Mouse (Mus musculus) heart, adult 2 months (tissue): ENCODE data around the gene Tacc2. TPM values are rescaled to one million over a fixed set of nuclear protein-coding genes. Genes with fewer than 3 reads are reported as not detected.

ENCODE experiments used
- DNase-seq, 2 experiments: peaks; one replicate each; pipeline ENCODE4 v3.0.0; 2021
- H3K27ac ChIP-seq: fragments of 200-600 bp; 2 replicates; pipeline ENCODE4 v1.8.1; 2022
- H3K27me3 ChIP-seq: fragments of 200-500 bp; 2 replicates; pipeline ENCODE4 v1.6.1; 2012; ENCODE audit warnings: mild to moderate bottlenecking, low read length, inconsistent platforms, mixed read lengths; ENCODE audit not compliant: control insufficient read depth, insufficient read depth
- H3K36me3 ChIP-seq: fragments of 200-500 bp; 2 replicates; pipeline ENCODE4 v1.6.1; 2012; ENCODE audit warnings: low read length, inconsistent platforms; ENCODE audit not compliant: control insufficient read depth, insufficient read depth
- H3K4me1 ChIP-seq: fragments of 200-500 bp; 2 replicates; pipeline ENCODE4 v1.6.1; 2011; ENCODE audit warnings: low read length; ENCODE audit not compliant: control insufficient read depth, insufficient read depth
- H3K4me3 ChIP-seq: fragments of 200-600 bp; 2 replicates; pipeline ENCODE4 v1.8.1; 2022
- H3K79me2 ChIP-seq: fragments of 200-500 bp; replicated peaks from 2 replicates; pipeline ENCODE4 v1.6.1; 2012; ENCODE audit warnings: mild to moderate bottlenecking, inconsistent platforms, low read length, moderate library complexity, mixed read lengths; ENCODE audit not compliant: control insufficient read depth, insufficient read depth
- H3K9ac ChIP-seq: fragments of 200-500 bp; 2 replicates; pipeline ENCODE4 v1.6.1; 2012; ENCODE audit warnings: low read depth, mild to moderate bottlenecking, control low read depth, inconsistent platforms, low read length, mixed read lengths
- CTCF ChIP-seq: fragments of 200-600 bp; IDR thresholded peaks from 2 replicates; pipeline ENCODE4 v1.8.1; 2022; ENCODE audit warnings: antibody characterized with exemption, mild to moderate bottlenecking, moderate library complexity
- EP300 ChIP-seq: fragments of 200-500 bp; IDR thresholded peaks from 2 replicates; pipeline ENCODE4 v1.6.1; 2011; ENCODE audit warnings: low read depth, low read length, control low read depth; ENCODE audit not compliant: insufficient read depth
- POLR2A ChIP-seq: fragments of 200-500 bp; IDR thresholded peaks from 2 replicates; pipeline ENCODE4 v1.6.1; 2011; ENCODE audit warnings: mild to moderate bottlenecking, low read depth, low read length, control low read depth; ENCODE audit not compliant: insufficient read depth
- WGBS: fragments of 180-500 bp; shearing (Covaris S2); methylation state at CpG from one replicate; pipeline ENCODE4 v1.1.7; 2018; 5-methylcytosine and 5-hydroxymethylcytosine counted together
- intact Hi-C: fragments of 180-260 bp; cut with DNase I; formaldehyde crosslinking; loops from one replicate; pipeline ENCODE4 v1.15.1; 2025
- polyA plus RNA-seq: library from polyadenylated mRNA; depleted of rRNA; stranded (reverse); fragments of >200 nt; gene quantifications from 2 replicates; pipeline ENCODE4 v1.2.3, GENCODE M21; 2012
- total RNA-seq, 2 experiments: library from RNA; stranded (reverse); gene quantifications; 2 replicates each; pipeline ENCODE4 v1.2.3; 2021

Gene Tacc2
- total and polyA plus RNA-seq, 3 experiments, result 117 to 480 (median 339) TPM

- Histone ChIP-seq H3K4me1 (peaks cover 11% of the 10 kb centered on the region), H3K79me2 (peaks cover 3% of the 10 kb centered on the region; the same call in 1 of the 2 replicates), H3K4me3 (no peak overlapping the region), H3K9ac (no peak overlapping the region), H3K27me3 (no peaks in the 10 kb centered on the region), H3K36me3 (no peaks in the 10 kb centered on the region), H3K27ac (no peak overlapping the region)
- 66% methylated on average over 13 of the region's 13 CpGs for whole genome bisulfite sequencing
- no peak for TF ChIP-seq POLR2A
- TF ChIP-seq CTCF, result no peak
- TF ChIP-seq EP300, result no peak
- no peak for DNase-seq
- intact Hi-C loops, result no loop called here
Measured at GRCm38 (mm10) chr7:130695669-130696338, 118.6 kb downstream of the Tacc2 start.

GRCm38 (mm10) chr7:130696347-130697234 lies 119.4 kb downstream of the Tacc2 start:
- WGBS, result 74% methylated on average over 16 of the region's 16 CpGs
- no peak overlapping the region for H3K27ac ChIP-seq

GRCm38 (mm10) chr7:130698480-130698879 lies 121.2 kb downstream of the Tacc2 start:
- no peak for TF ChIP-seq EP300
- no peak for TF ChIP-seq POLR2A
- no peak for TF ChIP-seq CTCF
- no peak for DNase-seq
- Histone ChIP-seq H3K79me2 (peaks cover 3% of the 10 kb centered on the region; the same call in 1 of the 2 replicates), H3K36me3 (no peaks in the 10 kb centered on the region), H3K9ac (no peak overlapping the region), H3K27me3 (no peaks in the 10 kb centered on the region), H3K4me3 (no peak overlapping the region), H3K4me1 (peaks cover 8% of the 10 kb centered on the region), H3K27ac (no peak overlapping the region)
- intact Hi-C loops, result no loop called here

More at GRCm38 (mm10) chr7:130696347-130697234, 119.4 kb downstream of the Tacc2 start:
- no peak for TF ChIP-seq CTCF
- no peak for TF ChIP-seq EP300
- no peak for TF ChIP-seq POLR2A
- Histone ChIP-seq H3K4me1 (peaks cover 11% of the 10 kb centered on the region), H3K36me3 (no peaks in the 10 kb centered on the region), H3K27me3 (no peaks in the 10 kb centered on the region), H3K9ac (no peak overlapping the region), H3K79me2 (peaks cover 3% of the 10 kb centered on the region; the same call in 1 of the 2 replicates), H3K4me3 (no peak overlapping the region)
- no peak for DNase-seq
- intact Hi-C loops, result no loop called here

- H3K27me3 ChIP-seq, result no peaks in the 10 kb centered on the region
- no peaks in the 10 kb centered on the region for H3K36me3 ChIP-seq
- TF ChIP-seq EP300 (no peak), CTCF (no peak), POLR2A (no peak)
- intact Hi-C loops, result no loop called here
- H3K4me3 ChIP-seq, result no peak overlapping the region
- no peaks in the 10 kb centered on the region; the same call in 1 of the 2 replicates for H3K4me1 ChIP-seq
- H3K27ac ChIP-seq, result no peak overlapping the region
- no peak for DNase-seq
- WGBS, result 56% methylated on average over 1 of the region's 1 CpGs
- peaks cover 4% of the 10 kb centered on the region; the same call in 1 of the 2 replicates for H3K79me2 ChIP-seq
- H3K9ac ChIP-seq, result no peak overlapping the region
Measured at GRCm38 (mm10) chr7:130701336-130701735, 124.1 kb downstream of the Tacc2 start.

- no peak overlapping the region for H3K27ac ChIP-seq
- no peaks in the 10 kb centered on the region for H3K36me3 ChIP-seq
- peaks cover 6% of the 10 kb centered on the region for H3K4me1 ChIP-seq
- intact Hi-C loops, result no loop called here
- no peaks in the 10 kb centered on the region for H3K27me3 ChIP-seq
- TF ChIP-seq POLR2A, result no peak
- TF ChIP-seq CTCF, result no peak
- TF ChIP-seq EP300, result no peak
- WGBS, result 73% methylated on average over 2 of the region's 2 CpGs
- peaks cover 1% of the 10 kb centered on the region; the same call in 1 of the 2 replicates for H3K79me2 ChIP-seq
- DNase-seq, result no peak
- no peak overlapping the region for H3K4me3 ChIP-seq
- H3K9ac ChIP-seq, result no peak overlapping the region
Measured at GRCm38 (mm10) chr7:130705230-130705629, 128.0 kb downstream of the Tacc2 start.

GRCm38 (mm10) chr7:130708940-130709339 lies 131.7 kb downstream of the Tacc2 start:
- Histone ChIP-seq H3K27me3 (no peaks in the 10 kb centered on the region), H3K27ac (no peak overlapping the region), H3K36me3 (no peaks in the 10 kb centered on the region), H3K9ac (no peak overlapping the region), H3K4me3 (no peak overlapping the region), H3K4me1 (peaks cover 6% of the 10 kb centered on the region), H3K79me2 (peaks cover 1% of the 10 kb centered on the region)
- intact Hi-C loops, result no loop called here
- 35% methylated on average over 9 of the region's 9 CpGs for WGBS
- DNase-seq, result no peak
- TF ChIP-seq CTCF, result no peak
